Mouse (Mus musculus): ENCODE results near the gene Tnip2. TPM values are rescaled to one million over a fixed set of nuclear protein-coding genes. Genes with fewer than 3 reads are reported as not detected.

Gene Tnip2
- total and polyA plus RNA-seq, 3 experiments = 16.0 to 26.8 (median 23.4) TPM

GRCm38 (mm10) chr5:34468039-34468775 is 45.6 kb downstream of the Tnip2 start (continued):
- TF ChIP-seq TBP (conservative IDR thresholded peaks at IDR 0.05; ENCODE audit: low read depth, low read length) = no peak

GRCm38 (mm10) chr5:34466648-34467047 is 47.1 kb downstream of the Tnip2 start:
- no peaks in the 10 kb centered on the region for H3K27me3 ChIP-seq (replicated peaks)
- no peak for TF ChIP-seq JUND (conservative IDR thresholded peaks at IDR 0.05; ENCODE audit: low read depth, low read length)
- no peak for TF ChIP-seq ZC3H11A (IDR thresholded peaks at IDR 0.05; ENCODE audit: low read depth, low read length)
- TF ChIP-seq JUN (IDR thresholded peaks at IDR 0.05; ENCODE audit: insufficient read depth, low read depth, low read length) = no peak
- TF ChIP-seq MXI1 (IDR thresholded peaks at IDR 0.05; ENCODE audit: low read depth, low read length) = no peak
- TF ChIP-seq ETS1 (conservative IDR thresholded peaks at IDR 0.05; ENCODE audit: low read depth, low read length) = no peak
- TF ChIP-seq CHD2 (IDR thresholded peaks at IDR 0.05; ENCODE audit: low read length) = no peak
- TF ChIP-seq SMC3 (IDR thresholded peaks at IDR 0.05; ENCODE audit: low read depth, low read length) = no peak
- TF ChIP-seq ELF1 (IDR thresholded peaks at IDR 0.05; ENCODE audit: low read depth, low read length) = no peak
- no peak for TF ChIP-seq MAFK (IDR thresholded peaks at IDR 0.05; ENCODE audit: insufficient replicate concordance, low read length)
- TF ChIP-seq RAD21 (IDR thresholded peaks at IDR 0.05; ENCODE audit: low read depth, low read length) = no peak
- TF ChIP-seq HCFC1 (IDR thresholded peaks at IDR 0.05; ENCODE audit: low read depth, low read length) = no peak
- TF ChIP-seq IRF4 (IDR thresholded peaks at IDR 0.05; ENCODE audit: low read depth, low read length) = no peak
- no peak for TF ChIP-seq NELFE (IDR thresholded peaks at IDR 0.05; ENCODE audit: low read depth, low read length)
- TF ChIP-seq UBTF (IDR thresholded peaks at IDR 0.05; ENCODE audit: low read depth, low read length) = no peak
- in situ Hi-C loops (cut with MboI; ENCODE audit: low pct_ligation_motif_present, low pct_unique_long_range_greater_than_20kb, low sequenced_read_pairs) (no loop called here), dilution Hi-C loops (cut with MboI; ENCODE audit: extremely low pct_ligation_motif_present, extremely low pct_unique_long_range_greater_than_20kb, low sequenced_read_pairs) (no loop called here)
- no peak overlapping the region for H3K27ac ChIP-seq (ENCODE audit: insufficient read depth, low read depth)
- H3K4me2 ChIP-seq (ENCODE audit: insufficient read depth, low read depth, poor library complexity, severe bottlenecking) = no peak overlapping the region
- H3K4me3 ChIP-seq (replicated peaks in 1 of 3; ENCODE audit: low read depth in 2 of 3, low read length in 2 of 3, poor library complexity in 1 of 3) = no peak overlapping the region
- H3K4me1 ChIP-seq (ENCODE audit: control insufficient read depth in 1 of 2, insufficient read depth in 2 of 2) = no peaks in the 10 kb centered on the region
- no peaks in the 10 kb centered on the region for H3K9me3 ChIP-seq (replicated peaks; ENCODE audit: low read length)
- peaks cover 39 to 67% of the 10 kb centered on the region in 2 experiments for H3K36me3 ChIP-seq (replicated peaks in 1 of 2; ENCODE audit: control insufficient read depth in 1 of 2, insufficient read depth in 1 of 2, low read length in 1 of 2)
- H3K79me2 ChIP-seq (replicated peaks; ENCODE audit: control insufficient read depth, extremely low read depth, insufficient read depth, poor library complexity, severe bottlenecking) = no peaks in the 10 kb centered on the region
- no peak for DNase-seq (ENCODE audit: extremely low read depth)
- no peak overlapping the region for H3K9ac ChIP-seq (ENCODE audit: insufficient read depth, low read depth)

GRCm38 (mm10) chr5:34466079-34466478 is 47.7 kb downstream of the Tnip2 start:
- H3K36me3 ChIP-seq (replicated peaks in 1 of 2; ENCODE audit: control insufficient read depth in 1 of 2, insufficient read depth in 1 of 2, low read length in 1 of 2) = peaks cover 43 to 71% of the 10 kb centered on the region in 2 experiments
- H3K27ac ChIP-seq (ENCODE audit: insufficient read depth, low read depth) = no peak overlapping the region

More at GRCm38 (mm10) chr5:34466079-34466478, 47.7 kb downstream of the Tnip2 start:
- Histone ChIP-seq H3K9me3 (replicated peaks; ENCODE audit: low read length) (no peaks in the 10 kb centered on the region), H3K4me3 (replicated peaks in 1 of 3; ENCODE audit: low read depth in 2 of 3, low read length in 2 of 3, poor library complexity in 1 of 3) (no peak overlapping the region), H3K27me3 (replicated peaks) (no peaks in the 10 kb centered on the region), H3K4me1 (ENCODE audit: control insufficient read depth in 1 of 2, insufficient read depth in 2 of 2) (no peaks in the 10 kb centered on the region), H3K9ac (ENCODE audit: insufficient read depth, low read depth) (no peak overlapping the region), H3K4me2 (ENCODE audit: insufficient read depth, low read depth, poor library complexity, severe bottlenecking) (no peak overlapping the region), H3K79me2 (replicated peaks; ENCODE audit: control insufficient read depth, extremely low read depth, insufficient read depth, poor library complexity, severe bottlenecking) (no peaks in the 10 kb centered on the region)
- dilution Hi-C loops (cut with MboI; ENCODE audit: extremely low pct_ligation_motif_present, extremely low pct_unique_long_range_greater_than_20kb, low sequenced_read_pairs) (no loop called here), in situ Hi-C loops (cut with MboI; ENCODE audit: low pct_ligation_motif_present, low pct_unique_long_range_greater_than_20kb, low sequenced_read_pairs) (no loop called here)
- TF ChIP-seq ZKSCAN1 (IDR thresholded peaks at IDR 0.05; ENCODE audit: borderline replicate concordance, low read depth, low read length) (no peak), SIN3A (IDR thresholded peaks at IDR 0.05; ENCODE audit: low read length) (no peak), CHD2 (IDR thresholded peaks at IDR 0.05; ENCODE audit: low read length) (no peak), MXI1 (IDR thresholded peaks at IDR 0.05; ENCODE audit: low read depth, low read length) (no peak), GABPA (IDR thresholded peaks at IDR 0.05; ENCODE audit: insufficient replicate concordance, low read depth, low read length) (no peak), EP300 (IDR thresholded peaks at IDR 0.05; ENCODE audit: low read length) (no peak), ELF1 (IDR thresholded peaks at IDR 0.05; ENCODE audit: low read depth, low read length) (no peak), NRF1 (IDR thresholded peaks at IDR 0.05; ENCODE audit: low read depth, low read length) (no peak), ETS1 (conservative IDR thresholded peaks at IDR 0.05; ENCODE audit: low read depth, low read length) (no peak), ZNF384 (IDR thresholded peaks at IDR 0.05; ENCODE audit: low read depth, low read length) (no peak), MAZ (IDR thresholded peaks at IDR 0.05; ENCODE audit: low read depth, low read length) (no peak), RAD21 (IDR thresholded peaks at IDR 0.05; ENCODE audit: low read depth, low read length) (no peak), CTCF (conservative IDR thresholded peaks at IDR 0.05 in 1 of 2, IDR thresholded peaks at IDR 0.05 in 1 of 2; ENCODE audit: low read depth in 2 of 2, low read length in 2 of 2) (no peak), PAX5 (IDR thresholded peaks at IDR 0.05; ENCODE audit: low read length) (no peak), SMC3 (IDR thresholded peaks at IDR 0.05; ENCODE audit: low read depth, low read length) (no peak), TCF12 (IDR thresholded peaks at IDR 0.05; ENCODE audit: low read depth, low read length) (no peak), UBTF (IDR thresholded peaks at IDR 0.05; ENCODE audit: low read depth, low read length) (no peak), BHLHE40 (IDR thresholded peaks at IDR 0.05; ENCODE audit: low read depth, low read length) (no peak)
- no peak for DNase-seq (ENCODE audit: extremely low read depth)

All from CH12.LX (cell line).